ENCODE assay signal across 19 mouse cellular contexts in the genomic region with DNA sequence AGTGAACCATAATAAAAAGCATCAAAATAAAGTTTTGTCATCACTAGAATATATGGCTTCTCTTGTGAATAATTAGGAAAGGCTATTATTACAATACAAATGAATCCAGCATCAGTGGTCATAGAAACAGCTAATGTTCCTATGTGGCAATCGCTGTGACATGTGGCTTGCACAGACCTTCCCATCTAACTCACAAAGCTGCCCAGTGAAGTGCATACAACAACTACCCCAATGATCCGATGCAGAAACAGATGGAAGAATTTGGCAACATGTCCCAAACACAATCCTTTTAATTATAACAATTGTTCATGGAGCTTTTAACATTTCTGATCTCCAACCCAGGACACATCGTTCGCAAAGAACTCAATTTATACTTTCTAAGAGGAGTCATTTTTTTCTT. TPM values are rescaled to one million over a fixed set of nuclear protein-coding genes. Genes with fewer than 3 reads are reported as not detected.
DNase-seq lines count a peak whose midpoint lies in the region; ATAC-seq and TF ChIP-seq lines count a peak whose summit lies in the region.
"Had no signal": no experiment of that assay in that cellular context is flagged by ENCODE, and none has a peak within 500 bp of the region (broad histone marks: within the 10 kb centered on the region; RNA-seq: fewer than 3 reads in every experiment).

No protein-coding gene starts in this region.

- H3K27ac ChIP-seq in forebrain, embryonic 14.5 days (ENCODE audit: low read depth, low read length), result no peak overlapping the region
- no peak overlapping the region for H3K27ac ChIP-seq in forebrain, embryonic 11.5 days (ENCODE audit: low read depth, low read length)
- no peak overlapping the region for H3K27ac ChIP-seq in hindbrain, postnatal 0 days
- no peak overlapping the region for H3K27ac ChIP-seq in hindbrain, embryonic 12.5 days
- no peak overlapping the region for H3K27ac ChIP-seq in midbrain, embryonic 11.5 days (ENCODE audit: low read depth, low read length)
- H3K27ac ChIP-seq in midbrain, embryonic 15.5 days, result no peak overlapping the region
- H3K27ac ChIP-seq: forebrain, embryonic 10.5 days; gastrocnemius, adult 2 months; hindbrain, embryonic 13.5 days; intestine, embryonic 15.5 days had no signal

- no peaks in the 10 kb centered on the region for H3K27me3 ChIP-seq in forebrain, embryonic 14.5 days (replicated peaks; ENCODE audit: control insufficient read depth, insufficient read depth, low read length)
- H3K27me3 ChIP-seq in forebrain, embryonic 11.5 days (ENCODE audit: control insufficient read depth, insufficient read depth, low read length), result no peaks in the 10 kb centered on the region
- no peaks in the 10 kb centered on the region for H3K27me3 ChIP-seq in hindbrain, postnatal 0 days (ENCODE audit: insufficient read depth, low read length)
- H3K27me3 ChIP-seq in hindbrain, embryonic 12.5 days, result no peaks in the 10 kb centered on the region
- no peaks in the 10 kb centered on the region for H3K27me3 ChIP-seq in midbrain, embryonic 11.5 days (ENCODE audit: control insufficient read depth, insufficient read depth, low read length)
- H3K27me3 ChIP-seq in midbrain, embryonic 15.5 days (replicated peaks), result no peaks in the 10 kb centered on the region
- H3K27me3 ChIP-seq: hindbrain, embryonic 13.5 days; intestine, embryonic 15.5 days had no signal

- no peak overlapping the region for H3K9ac ChIP-seq in forebrain, embryonic 14.5 days (ENCODE audit: low read length)
- no peak overlapping the region for H3K9ac ChIP-seq in forebrain, embryonic 11.5 days (ENCODE audit: low read length)
- no peak overlapping the region for H3K9ac ChIP-seq in hindbrain, postnatal 0 days (replicated peaks; ENCODE audit: low read length)
- H3K9ac ChIP-seq in hindbrain, embryonic 12.5 days, result no peak overlapping the region
- H3K9ac ChIP-seq in midbrain, embryonic 11.5 days (ENCODE audit: low read length), result no peak overlapping the region
- no peak overlapping the region for H3K9ac ChIP-seq in midbrain, embryonic 15.5 days
- H3K9ac ChIP-seq: forebrain, postnatal 0 days; hindbrain, embryonic 13.5 days; intestine, embryonic 15.5 days had no signal

- 0 out of 2 replicates have a peak, but pooled peaks have one; percentile 46 for ATAC-seq in forebrain, embryonic 14.5 days
- ATAC-seq in forebrain, embryonic 11.5 days (replicated peaks; ENCODE audit: low FRiP score), result no peak
- ATAC-seq in hindbrain, postnatal 0 days, result no peak
- no peak for ATAC-seq in hindbrain, embryonic 12.5 days (ENCODE audit: low FRiP score)
- ATAC-seq in midbrain, embryonic 11.5 days (ENCODE audit: low FRiP score), result no peak
- ATAC-seq in midbrain, embryonic 15.5 days (replicated peaks), result no peak
- ATAC-seq: activated CD4-positive, CD25-positive, alpha-beta regulatory T cell, adult 4 months; forebrain, postnatal 0 days; intestine, embryonic 15.5 days had no signal

- H3K4me2 ChIP-seq in forebrain, embryonic 14.5 days (ENCODE audit: low read length), result no peak overlapping the region
- H3K4me2 ChIP-seq in forebrain, embryonic 11.5 days (ENCODE audit: low read depth, low read length, severe bottlenecking), result no peak overlapping the region
- no peak overlapping the region for H3K4me2 ChIP-seq in hindbrain, postnatal 0 days (ENCODE audit: low read depth, low read length)
- H3K4me2 ChIP-seq in hindbrain, embryonic 12.5 days (replicated peaks), result no peak overlapping the region
- no peak overlapping the region for H3K4me2 ChIP-seq in midbrain, embryonic 11.5 days
- H3K4me2 ChIP-seq in midbrain, embryonic 15.5 days, result no peak overlapping the region
- H3K4me2 ChIP-seq: heart, embryonic 11.5 days; hindbrain, embryonic 13.5 days; intestine, embryonic 15.5 days had no signal

- no peaks in the 10 kb centered on the region for H3K36me3 ChIP-seq in forebrain, embryonic 14.5 days (ENCODE audit: control insufficient read depth, insufficient read depth, low read length)
- H3K36me3 ChIP-seq in forebrain, embryonic 11.5 days (ENCODE audit: control insufficient read depth, insufficient read depth, low read length), result no peaks in the 10 kb centered on the region
- no peaks in the 10 kb centered on the region for H3K36me3 ChIP-seq in hindbrain, postnatal 0 days (ENCODE audit: insufficient read depth, low read length)
- H3K36me3 ChIP-seq in hindbrain, embryonic 12.5 days, result no peaks in the 10 kb centered on the region
- H3K36me3 ChIP-seq in midbrain, embryonic 11.5 days (ENCODE audit: control insufficient read depth, insufficient read depth, low read length), result no peaks in the 10 kb centered on the region
- no peaks in the 10 kb centered on the region for H3K36me3 ChIP-seq in midbrain, embryonic 15.5 days (replicated peaks)
- H3K36me3 ChIP-seq: forebrain, embryonic 10.5 days; hindbrain, embryonic 13.5 days; intestine, embryonic 15.5 days had no signal

- H3K9me3 ChIP-seq in forebrain, embryonic 14.5 days (replicated peaks; ENCODE audit: control insufficient read depth, low read length), result no peaks in the 10 kb centered on the region
- H3K9me3 ChIP-seq in forebrain, embryonic 11.5 days (ENCODE audit: control insufficient read depth, low read length), result no peaks in the 10 kb centered on the region
- H3K9me3 ChIP-seq in hindbrain, postnatal 0 days (ENCODE audit: low read length), result no peaks in the 10 kb centered on the region
- H3K9me3 ChIP-seq in hindbrain, embryonic 12.5 days (replicated peaks), result no peaks in the 10 kb centered on the region
- H3K9me3 ChIP-seq in midbrain, embryonic 11.5 days (ENCODE audit: control insufficient read depth, low read length), result no peaks in the 10 kb centered on the region
- H3K9me3 ChIP-seq in midbrain, embryonic 15.5 days, result no peaks in the 10 kb centered on the region
- H3K9me3 ChIP-seq: forebrain, embryonic 10.5 days; hindbrain, embryonic 13.5 days; intestine, embryonic 15.5 days had no signal

- no peak for TF ChIP-seq CTCF in hindbrain, postnatal 0 days (IDR thresholded peaks at IDR 0.05; ENCODE audit: low read depth)

- 72% methylated on average over 4 of the region's 4 CpGs for WGBS in forebrain, embryonic 14.5 days
- 91% methylated on average over 4 of the region's 4 CpGs for WGBS in forebrain, embryonic 11.5 days
- 60% methylated on average over 4 of the region's 4 CpGs for WGBS in hindbrain, postnatal 0 days
- 88% methylated on average over 4 of the region's 4 CpGs for WGBS in hindbrain, embryonic 12.5 days
- WGBS in midbrain, embryonic 11.5 days, result 89% methylated on average over 4 of the region's 4 CpGs
- 83% methylated on average over 4 of the region's 4 CpGs for WGBS in midbrain, embryonic 15.5 days

- no peak for DNase-seq in forebrain, embryonic 14.5 days (ENCODE audit: low spot score)
- DNase-seq in forebrain, embryonic 11.5 days (ENCODE audit: low spot score), result no peak
- DNase-seq in hindbrain, postnatal 0 days (ENCODE audit: low spot score), result peak; percentile 30
- DNase-seq in midbrain, embryonic 11.5 days (ENCODE audit: low spot score, missing footprints), result peak; percentile 75
- DNase-seq: adrenal gland, adult 8-10 months; adrenal gland, postnatal 25 days; cerebellum, adult 18-20 months; cerebellum, adult 9-10 months; cerebellum, postnatal 14 days; forebrain, postnatal 0 days; gastrocnemius, adult 2 months; gastrocnemius, postnatal 14 days had no signal

- no peak overlapping the region for H3K4me3 ChIP-seq in forebrain, embryonic 14.5 days (ENCODE audit: low read depth, low read length)
- H3K4me3 ChIP-seq in forebrain, embryonic 11.5 days (ENCODE audit: low read depth, low read length), result no peak overlapping the region
- no peak overlapping the region for H3K4me3 ChIP-seq in hindbrain, postnatal 0 days (ENCODE audit: low read length)
- H3K4me3 ChIP-seq in hindbrain, embryonic 12.5 days, result no peak overlapping the region
- H3K4me3 ChIP-seq in midbrain, embryonic 11.5 days (ENCODE audit: low read depth, low read length), result no peak overlapping the region
- no peak overlapping the region for H3K4me3 ChIP-seq in midbrain, embryonic 15.5 days
- H3K4me3 ChIP-seq: forebrain, embryonic 10.5 days; gastrocnemius, adult 2 months; hindbrain, embryonic 13.5 days; intestine, embryonic 15.5 days had no signal

- no peaks in the 10 kb centered on the region for H3K4me1 ChIP-seq in forebrain, embryonic 14.5 days (ENCODE audit: control insufficient read depth, insufficient read depth, low read length)
- no peaks in the 10 kb centered on the region for H3K4me1 ChIP-seq in forebrain, embryonic 11.5 days (replicated peaks; ENCODE audit: control insufficient read depth, insufficient read depth, low read length)
- no peaks in the 10 kb centered on the region for H3K4me1 ChIP-seq in hindbrain, postnatal 0 days (ENCODE audit: insufficient read depth, low read length)
- H3K4me1 ChIP-seq in hindbrain, embryonic 12.5 days, result no peaks in the 10 kb centered on the region
- no peaks in the 10 kb centered on the region for H3K4me1 ChIP-seq in midbrain, embryonic 11.5 days (ENCODE audit: control insufficient read depth, insufficient read depth, low read length)
- H3K4me1 ChIP-seq in midbrain, embryonic 15.5 days, result no peaks in the 10 kb centered on the region
- H3K4me1 ChIP-seq: forebrain, embryonic 10.5 days; hindbrain, embryonic 13.5 days; intestine, embryonic 15.5 days had no signal

RNA-seq across cellular contexts. Expression of a gene that starts 52.2 kb away (rescaled TPM):
- 6.4 and 7.6 TPM in 2 replicates for polyA plus RNA-seq in forebrain, embryonic 14.5 days (2014; fragmentation: Nextera tagmentation; extraction: Ambion mirVana)
- polyA plus RNA-seq in forebrain, embryonic 11.5 days (2014; fragmentation: Nextera tagmentation; extraction: Ambion mirVana), result 6.8 TPM in 2 replicates
- total RNA-seq in hindbrain, postnatal 0 days (2014; rRNA removed), result 12.6 and 12.8 TPM in 2 replicates
- 20.6 and 22.9 TPM in 2 replicates for polyA plus RNA-seq in hindbrain, postnatal 0 days (2015; fragmentation: Nextera tagmentation; extraction: Ambion mirVana)
- 22.0 and 30.9 TPM in 2 replicates for polyA plus RNA-seq in hindbrain, embryonic 12.5 days (2016; fragmentation: Nextera tagmentation; extraction: Ambion mirVana)
- 7.6 and 7.9 TPM in 2 replicates for polyA plus RNA-seq in midbrain, embryonic 11.5 days (2014; fragmentation: Nextera tagmentation; extraction: Ambion mirVana)
- polyA plus RNA-seq in midbrain, embryonic 15.5 days (2015; fragmentation: Nextera tagmentation; extraction: Ambion mirVana), result 24.2 and 27.5 TPM in 2 replicates

Comparison
In these comparisons a context has a peak if more than half of its experiments do, and no peak if none do; other contexts are left out.
1. DNase-seq: peak in hindbrain, postnatal 0 days (single experiment) and midbrain, embryonic 11.5 days (single experiment); none in forebrain, embryonic 14.5 days (single experiment) and forebrain, embryonic 11.5 days (single experiment).